Mouse (Mus musculus): ENCODE results near the gene Hipk3. TPM values are rescaled to one million over a fixed set of nuclear protein-coding genes. Genes with fewer than 3 reads are reported as not detected.

The Hipk3 gene
- total and polyA plus RNA-seq, 2 experiments from 2014 or later: 5.8 to 43.7 TPM

DNA sequence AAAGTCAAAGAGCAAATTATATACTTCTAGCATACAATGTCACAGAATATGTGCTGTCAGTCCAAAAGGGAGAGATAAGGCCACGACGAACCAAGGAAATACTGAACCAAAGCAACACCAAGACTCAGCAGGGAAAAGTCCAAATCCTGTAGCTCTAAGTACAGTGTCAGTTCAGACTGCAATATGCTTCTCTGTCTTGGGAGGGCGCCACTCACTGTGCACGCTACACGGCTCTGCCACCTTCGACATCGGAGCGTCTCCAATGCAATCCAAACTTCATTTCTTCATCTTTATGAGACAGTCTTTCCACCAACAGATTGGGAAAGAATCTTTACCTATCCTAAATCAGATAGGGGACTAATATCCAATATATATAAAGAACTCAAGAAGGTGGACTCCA, 17.4 kb upstream of the Hipk3 start:
- no peak for TF ChIP-seq CTCF (IDR thresholded peaks at IDR 0.05)
- H3K4me1 ChIP-seq (ENCODE audit: insufficient read depth, low read length): no peaks in the 10 kb centered on the region
- H3K27me3 ChIP-seq (ENCODE audit: insufficient read depth, low read length): no peaks in the 10 kb centered on the region
- no peaks in the 10 kb centered on the region for H3K36me3 ChIP-seq (ENCODE audit: insufficient read depth, low read length)
- no peaks in the 10 kb centered on the region for H3K9me3 ChIP-seq (ENCODE audit: low read length)
- no peak overlapping the region for H3K9ac ChIP-seq (replicated peaks; ENCODE audit: low read length, poor library complexity, severe bottlenecking)
- H3K4me2 ChIP-seq (ENCODE audit: low read depth, low read length, poor library complexity, severe bottlenecking): no peak overlapping the region
- H3K27ac ChIP-seq (ENCODE audit: low read depth, low read length): no peak overlapping the region
- 85% methylated on average over 8 of the region's 8 CpGs for WGBS
- ATAC-seq (ENCODE audit: low FRiP score) (no peak), DNase-seq (ENCODE audit: low spot score) (no peak)
- H3K4me3 ChIP-seq (ENCODE audit: low read depth, low read length): no peak overlapping the region

DNA sequence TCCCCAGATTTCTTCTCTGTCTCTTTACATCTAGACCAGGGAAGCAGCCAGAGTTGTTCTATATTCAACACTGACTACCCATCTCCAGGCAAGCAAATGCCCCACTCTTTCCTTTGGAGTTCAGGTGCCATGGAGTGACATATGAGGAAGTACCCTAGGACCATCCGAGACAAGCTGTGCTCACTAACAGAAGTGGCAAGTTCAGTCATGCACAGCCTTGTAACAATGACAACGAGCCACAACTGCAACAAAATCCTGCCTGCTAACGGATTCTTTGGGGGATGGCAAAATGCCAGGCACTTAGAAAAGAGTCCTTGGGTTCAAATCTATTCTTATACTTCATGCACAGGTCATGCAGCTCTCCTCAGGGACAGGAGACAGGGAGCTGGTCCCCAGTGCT, 8.1 kb upstream of the Hipk3 start:
- no peak overlapping the region for H3K4me3 ChIP-seq (ENCODE audit: low read depth, low read length)

DNA sequence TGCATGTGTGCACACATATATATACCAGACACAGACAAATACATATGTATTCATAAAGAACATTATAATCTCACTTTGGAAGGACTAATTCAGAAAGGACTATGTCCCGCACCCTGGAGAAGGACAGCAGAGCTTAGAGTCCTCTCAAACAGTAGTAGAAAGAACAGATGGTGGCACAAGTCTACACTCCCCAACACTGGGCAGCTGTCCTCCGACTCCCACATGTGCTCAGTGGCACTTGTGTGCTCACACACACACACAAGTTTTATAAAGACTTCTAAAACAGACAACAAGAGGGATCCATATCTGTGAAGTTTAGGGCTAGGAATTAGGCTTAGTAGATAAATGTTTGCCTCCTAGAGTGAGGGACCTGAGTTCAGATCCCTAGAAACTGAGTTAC, 6.8 kb upstream of the Hipk3 start:
- no peak overlapping the region for H3K27ac ChIP-seq (ENCODE audit: low read depth, low read length)
- H3K27me3 ChIP-seq (ENCODE audit: insufficient read depth, low read length): no peaks in the 10 kb centered on the region

More for the DNA sequence above, 8.1 kb upstream of the Hipk3 start:
- Histone ChIP-seq H3K36me3 (ENCODE audit: insufficient read depth, low read length) (no peaks in the 10 kb centered on the region), H3K27me3 (ENCODE audit: insufficient read depth, low read length) (no peaks in the 10 kb centered on the region), H3K4me2 (ENCODE audit: low read depth, low read length, poor library complexity, severe bottlenecking) (no peak overlapping the region), H3K4me1 (ENCODE audit: insufficient read depth, low read length) (no peaks in the 10 kb centered on the region), H3K9me3 (ENCODE audit: low read length) (no peaks in the 10 kb centered on the region), H3K9ac (replicated peaks; ENCODE audit: low read length, poor library complexity, severe bottlenecking) (no peak overlapping the region), H3K27ac (ENCODE audit: low read depth, low read length) (no peak overlapping the region)
- 50% methylated on average over 3 of the region's 3 CpGs for WGBS
- DNase-seq (ENCODE audit: low spot score) (no peak), ATAC-seq (ENCODE audit: low FRiP score) (no peak)
- TF ChIP-seq CTCF (IDR thresholded peaks at IDR 0.05): no peak

DNA sequence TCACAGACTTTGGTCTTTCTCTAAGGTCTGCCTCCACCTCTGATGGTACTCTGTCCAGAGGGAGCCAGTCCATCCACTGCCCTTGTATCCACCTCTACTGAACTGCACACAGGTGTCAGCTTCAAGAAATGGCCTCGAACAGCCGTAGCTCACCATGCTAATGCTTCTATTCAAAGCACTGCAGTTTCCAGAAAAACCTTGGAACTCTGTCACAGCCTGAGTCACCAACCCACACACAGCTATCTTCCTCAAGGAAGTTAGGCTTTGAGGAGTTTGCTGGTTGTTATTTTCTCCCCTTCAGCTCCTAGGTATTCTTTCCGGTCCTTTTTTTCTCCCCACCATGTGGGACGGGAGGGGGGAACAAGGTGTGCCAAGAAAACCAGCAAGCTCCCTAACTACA, 3.5 kb upstream of the Hipk3 start:
- Histone ChIP-seq H3K27ac (ENCODE audit: low read depth, low read length) (no peak overlapping the region), H3K4me1 (ENCODE audit: insufficient read depth, low read length) (no peaks in the 10 kb centered on the region), H3K4me2 (ENCODE audit: low read depth, low read length, poor library complexity, severe bottlenecking) (no peak overlapping the region), H3K4me3 (ENCODE audit: low read depth, low read length) (no peak overlapping the region), H3K9ac (replicated peaks; ENCODE audit: low read length, poor library complexity, severe bottlenecking) (no peak overlapping the region), H3K36me3 (ENCODE audit: insufficient read depth, low read length) (no peaks in the 10 kb centered on the region), H3K27me3 (ENCODE audit: insufficient read depth, low read length) (no peaks in the 10 kb centered on the region), H3K9me3 (ENCODE audit: low read length) (no peaks in the 10 kb centered on the region)
- 49% methylated on average over 4 of the region's 4 CpGs for WGBS
- DNase-seq (ENCODE audit: low spot score): no peak
- TF ChIP-seq CTCF (IDR thresholded peaks at IDR 0.05): no peak
- ATAC-seq (ENCODE audit: low FRiP score): no peak

More for the DNA sequence above, 6.8 kb upstream of the Hipk3 start:
- Histone ChIP-seq H3K36me3 (ENCODE audit: insufficient read depth, low read length) (no peaks in the 10 kb centered on the region), H3K9me3 (ENCODE audit: low read length) (no peaks in the 10 kb centered on the region), H3K9ac (replicated peaks; ENCODE audit: low read length, poor library complexity, severe bottlenecking) (no peak overlapping the region), H3K4me3 (ENCODE audit: low read depth, low read length) (no peak overlapping the region), H3K4me2 (ENCODE audit: low read depth, low read length, poor library complexity, severe bottlenecking) (no peak overlapping the region), H3K4me1 (ENCODE audit: insufficient read depth, low read length) (no peaks in the 10 kb centered on the region)
- no peak for TF ChIP-seq CTCF (IDR thresholded peaks at IDR 0.05)
- WGBS: 87% methylated on average over 2 of the region's 2 CpGs
- no peak for ATAC-seq (ENCODE audit: low FRiP score)
- no peak for DNase-seq (ENCODE audit: low spot score)

DNA sequence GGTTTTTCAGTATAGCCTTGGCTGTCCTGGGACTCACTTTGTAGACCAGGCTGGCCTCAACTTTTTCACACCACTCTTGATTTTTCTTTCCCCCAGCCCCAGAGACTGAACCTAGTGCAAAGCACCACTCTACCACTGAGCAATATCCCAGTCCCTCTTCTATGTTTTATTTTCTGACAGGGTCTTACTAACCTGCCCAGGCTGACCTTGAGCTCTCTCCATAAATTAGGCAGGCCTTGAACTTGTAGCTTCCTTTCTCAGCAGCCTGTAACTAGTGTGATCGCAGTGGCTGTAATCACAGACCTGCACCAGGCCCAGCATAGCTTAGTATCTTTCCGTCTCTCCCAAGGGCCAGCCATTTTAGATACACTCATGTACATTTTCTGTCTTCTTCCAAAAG, 3.0 kb upstream of the Hipk3 start:
- Histone ChIP-seq H3K9ac (replicated peaks; ENCODE audit: low read length, poor library complexity, severe bottlenecking) (no peak overlapping the region), H3K27me3 (ENCODE audit: insufficient read depth, low read length) (no peaks in the 10 kb centered on the region), H3K4me1 (ENCODE audit: insufficient read depth, low read length) (no peaks in the 10 kb centered on the region), H3K36me3 (ENCODE audit: insufficient read depth, low read length) (no peaks in the 10 kb centered on the region), H3K4me2 (ENCODE audit: low read depth, low read length, poor library complexity, severe bottlenecking) (no peak overlapping the region), H3K9me3 (ENCODE audit: low read length) (no peaks in the 10 kb centered on the region), H3K4me3 (ENCODE audit: low read depth, low read length) (no peak overlapping the region), H3K27ac (ENCODE audit: low read depth, low read length) (no peak overlapping the region)
- DNase-seq (ENCODE audit: low spot score) (no peak), ATAC-seq (ENCODE audit: low FRiP score) (no peak)
- 95% methylated on average over 2 of the region's 2 CpGs for WGBS
- no peak for TF ChIP-seq CTCF (IDR thresholded peaks at IDR 0.05)

DNA sequence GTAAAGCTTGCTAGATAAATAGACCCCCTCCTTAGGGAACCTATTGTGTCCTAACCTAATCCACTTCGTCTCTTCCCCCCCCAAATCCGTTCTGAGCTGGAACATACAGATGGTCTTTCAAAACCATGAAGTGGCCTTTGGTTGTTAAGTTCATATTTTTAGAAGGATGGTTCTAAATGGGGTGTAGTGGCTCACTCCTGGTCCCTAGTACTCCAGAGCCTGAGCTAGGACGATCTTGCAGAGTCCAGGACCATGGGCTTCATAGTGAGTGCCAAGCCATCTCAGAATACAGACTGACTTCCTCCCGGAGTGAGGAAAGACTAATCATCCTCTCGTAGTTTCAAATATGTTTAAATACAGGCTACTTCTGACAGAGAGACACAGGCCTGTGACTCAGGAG, 2.0 kb upstream of the Hipk3 start:
- 51% methylated on average over 5 of the region's 5 CpGs for WGBS
- no peak overlapping the region for H3K4me2 ChIP-seq (ENCODE audit: low read depth, low read length, poor library complexity, severe bottlenecking)
- peaks cover 4% of the 10 kb centered on the region; the same call in 1 of the 2 replicates for H3K4me1 ChIP-seq (ENCODE audit: insufficient read depth, low read length)
- no peak for TF ChIP-seq CTCF (IDR thresholded peaks at IDR 0.05)
- H3K27me3 ChIP-seq (ENCODE audit: insufficient read depth, low read length): no peaks in the 10 kb centered on the region
- H3K27ac ChIP-seq (ENCODE audit: low read depth, low read length): no peak overlapping the region
- no peak overlapping the region for H3K9ac ChIP-seq (replicated peaks; ENCODE audit: low read length, poor library complexity, severe bottlenecking)
- no peak overlapping the region for H3K4me3 ChIP-seq (ENCODE audit: low read depth, low read length)
- no peak for DNase-seq (ENCODE audit: low spot score)
- no peaks in the 10 kb centered on the region for H3K36me3 ChIP-seq (ENCODE audit: insufficient read depth, low read length)
- no peaks in the 10 kb centered on the region for H3K9me3 ChIP-seq (ENCODE audit: low read length)
- no peak for ATAC-seq (ENCODE audit: low FRiP score)

Measured in midbrain, postnatal 0 days (tissue).